Mouse (Mus musculus) liver, postnatal 0 days (tissue): ENCODE results near the gene N4bp2l1. TPM values are rescaled to one million over a fixed set of nuclear protein-coding genes. Genes with fewer than 3 reads are reported as not detected.

Experiments used
- ATAC-seq: fragments of 200-750 bp; cut with Nextera tagmentation; 2 replicates; pipeline ENCODE4 v1.8.0; 2017; ENCODE audit warnings: mild to moderate bottlenecking, moderate library complexity
- DNase-seq: peaks from one replicate; pipeline ENCODE4 v3.0.0-alpha.2; 2016
- H3K27ac ChIP-seq: fragments of 300-500 bp; sonication (generic); 2 replicates; pipeline ENCODE4 v1.5.1; 2014; ENCODE audit warnings: antibody characterized with exemption, moderate library complexity, mild to moderate bottlenecking, low read depth
- H3K27me3 ChIP-seq: fragments of 300-500 bp; sonication (generic); 2 replicates; pipeline ENCODE4 v1.6.1; 2014; ENCODE audit warnings: low read length, control low read depth, mixed read lengths; ENCODE audit not compliant: insufficient read depth
- H3K36me3 ChIP-seq: fragments of 300-500 bp; sonication (generic); replicated peaks from 2 replicates; pipeline ENCODE4 v1.6.1; 2014; ENCODE audit warnings: mild to moderate bottlenecking, control low read depth, low read length, moderate library complexity, mixed read lengths; ENCODE audit not compliant: insufficient read depth
- H3K4me1 ChIP-seq: fragments of 300-500 bp; sonication (generic); 2 replicates; pipeline ENCODE4 v1.6.1; 2014; ENCODE audit warnings: antibody characterized with exemption, mild to moderate bottlenecking, control low read depth; ENCODE audit not compliant: insufficient read depth
- H3K4me2 ChIP-seq: fragments of 300-500 bp; sonication (generic); 2 replicates; pipeline ENCODE4 v1.6.1; 2014; ENCODE audit warnings: low read depth, mild to moderate bottlenecking, low read length, moderate library complexity, mixed read lengths
- H3K4me3 ChIP-seq: fragments of 300-500 bp; sonication (generic); 2 replicates; pipeline ENCODE4 v1.5.1; 2014; ENCODE audit warnings: low read depth, low read length
- H3K9ac ChIP-seq: fragments of 300-500 bp; sonication (generic); replicated peaks from 2 replicates; pipeline ENCODE4 v1.6.1; 2014; ENCODE audit warnings: mild to moderate bottlenecking, moderate library complexity
- H3K9me3 ChIP-seq: fragments of 300-500 bp; sonication (generic); 2 replicates; pipeline ENCODE4 v1.6.1; 2016; ENCODE audit warnings: mild to moderate bottlenecking, control low read depth, low read length, mixed read lengths
- CTCF ChIP-seq: sonication (generic); IDR thresholded peaks from 2 replicates; pipeline ENCODE4 v1.5.1; 2016; ENCODE audit warnings: antibody characterized with exemption, low read depth
- EP300 ChIP-seq: IDR thresholded peaks from 2 replicates; pipeline ENCODE4 v1.6.1; 2016; ENCODE audit warnings: antibody characterized with exemption, low read depth, mild to moderate bottlenecking
- WGBS: fragments of 180-500 bp; shearing (Covaris S2); extraction: QIAGEN DNeasy Blood & Tissue Kit; methylation state at CpG from one replicate; pipeline ENCODE4 v1.1.7; 2014; ENCODE audit not compliant: insufficient replicate concordance; 5-methylcytosine and 5-hydroxymethylcytosine counted together
- polyA plus RNA-seq: library from polyadenylated mRNA; unstranded; fragments of >200 nt; fragmentation: Nextera tagmentation; extraction: Ambion mirVana; gene quantifications from 2 replicates; pipeline ENCODE4 v1.2.1, GENCODE M21; 2015

Gene N4bp2l1
- polyA plus RNA-seq, 1 experiment from 2014 or later = 39.8 TPM

DNA sequence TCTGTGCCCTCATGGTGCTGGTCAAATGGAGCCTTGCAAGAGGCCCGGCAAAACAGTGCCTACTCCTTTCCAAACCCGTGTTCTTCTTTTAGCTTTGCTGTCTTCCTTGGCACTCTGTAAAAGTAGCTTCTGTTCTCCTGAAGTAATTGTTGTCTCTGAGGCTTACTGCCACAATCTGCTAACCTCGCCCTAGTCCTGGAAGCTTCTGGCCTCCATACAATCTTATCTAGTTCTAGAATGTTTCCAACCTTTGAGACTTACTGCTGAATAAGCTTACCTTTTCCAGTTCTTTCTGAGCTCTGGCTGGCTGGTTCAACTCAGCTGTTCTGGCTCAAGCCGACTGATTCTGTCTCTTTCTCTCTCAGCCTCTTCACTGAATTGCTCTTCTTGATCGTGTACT lies 35.2 kb downstream of the N4bp2l1 start:
- no peaks in the 10 kb centered on the region for H3K9me3 ChIP-seq
- no peaks in the 10 kb centered on the region for H3K27me3 ChIP-seq
- H3K4me2 ChIP-seq = no peak overlapping the region
- H3K4me3 ChIP-seq = no peak overlapping the region
- 84% methylated on average over 5 of the region's 5 CpGs for WGBS
- H3K36me3 ChIP-seq = peaks cover 44% of the 10 kb centered on the region
- ATAC-seq = no peak
- H3K4me1 ChIP-seq = peaks cover 5% of the 10 kb centered on the region; the same call in 1 of the 2 replicates
- TF ChIP-seq CTCF (no peak), EP300 (no peak)
- DNase-seq = peak; percentile 4
- no peak overlapping the region for H3K27ac ChIP-seq
- H3K9ac ChIP-seq = no peak overlapping the region

DNA sequence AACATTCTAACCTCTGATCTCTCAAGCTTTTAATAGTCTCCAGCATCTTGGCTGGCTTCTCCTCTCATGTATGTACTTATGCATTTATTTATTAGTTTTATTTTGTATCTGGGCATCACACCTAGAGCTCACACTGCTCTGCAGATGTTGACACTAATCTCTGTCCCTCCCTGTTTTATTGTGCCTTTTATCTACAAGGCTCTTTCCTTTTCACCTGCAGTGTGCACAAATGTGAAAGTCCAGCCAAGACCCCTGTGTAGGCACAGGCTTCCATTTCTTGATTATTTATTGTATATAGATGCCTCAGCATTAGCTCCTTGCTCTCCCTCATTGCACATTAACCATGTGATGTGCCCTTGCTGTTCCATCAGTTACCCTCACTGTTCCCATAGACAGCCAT lies 35.6 kb downstream of the N4bp2l1 start:
- no peaks in the 10 kb centered on the region for H3K9me3 ChIP-seq
- ATAC-seq = no peak
- peaks cover 42% of the 10 kb centered on the region for H3K36me3 ChIP-seq

DNA sequence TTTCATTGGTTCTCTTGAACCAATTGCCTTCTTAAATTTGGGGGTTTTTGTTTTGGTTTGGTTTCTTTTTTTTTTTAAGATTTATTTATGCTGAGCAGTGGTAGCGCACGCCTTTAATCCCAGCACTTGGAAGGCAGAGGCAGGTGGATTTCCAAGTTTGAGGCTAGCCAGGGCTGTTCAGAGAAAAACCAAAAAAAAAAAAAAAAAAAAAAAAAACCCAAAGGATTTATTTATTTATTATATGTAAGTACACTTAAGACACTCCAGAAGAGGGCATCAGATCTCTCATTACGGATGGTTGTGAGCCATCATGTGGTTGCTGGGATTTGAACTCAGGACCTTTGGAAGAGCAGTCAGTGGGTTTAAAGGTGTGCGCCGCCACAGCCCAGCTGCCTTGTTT lies 36.1 kb downstream of the N4bp2l1 start:
- DNase-seq (no peak), ATAC-seq (no peak)
- no peak overlapping the region for H3K4me3 ChIP-seq
- H3K36me3 ChIP-seq = peaks cover 41% of the 10 kb centered on the region
- H3K9me3 ChIP-seq = no peaks in the 10 kb centered on the region
- H3K27me3 ChIP-seq = no peaks in the 10 kb centered on the region
- H3K4me1 ChIP-seq = peaks cover 2% of the 10 kb centered on the region; the same call in 1 of the 2 replicates
- no peak overlapping the region for H3K4me2 ChIP-seq
- H3K27ac ChIP-seq = no peak overlapping the region
- TF ChIP-seq CTCF (no peak), EP300 (no peak)
- H3K9ac ChIP-seq = no peak overlapping the region
- 95% methylated on average over 5 of the region's 5 CpGs for WGBS

More for the DNA sequence above, 35.6 kb downstream of the N4bp2l1 start:
- Histone ChIP-seq H3K27me3 (no peaks in the 10 kb centered on the region), H3K27ac (no peak overlapping the region), H3K9ac (no peak overlapping the region), H3K4me2 (no peak overlapping the region), H3K4me1 (peaks cover 5% of the 10 kb centered on the region; the same call in 1 of the 2 replicates), H3K4me3 (no peak overlapping the region)
- TF ChIP-seq EP300 (no peak), CTCF (no peak)
- DNase-seq = no peak

DNA sequence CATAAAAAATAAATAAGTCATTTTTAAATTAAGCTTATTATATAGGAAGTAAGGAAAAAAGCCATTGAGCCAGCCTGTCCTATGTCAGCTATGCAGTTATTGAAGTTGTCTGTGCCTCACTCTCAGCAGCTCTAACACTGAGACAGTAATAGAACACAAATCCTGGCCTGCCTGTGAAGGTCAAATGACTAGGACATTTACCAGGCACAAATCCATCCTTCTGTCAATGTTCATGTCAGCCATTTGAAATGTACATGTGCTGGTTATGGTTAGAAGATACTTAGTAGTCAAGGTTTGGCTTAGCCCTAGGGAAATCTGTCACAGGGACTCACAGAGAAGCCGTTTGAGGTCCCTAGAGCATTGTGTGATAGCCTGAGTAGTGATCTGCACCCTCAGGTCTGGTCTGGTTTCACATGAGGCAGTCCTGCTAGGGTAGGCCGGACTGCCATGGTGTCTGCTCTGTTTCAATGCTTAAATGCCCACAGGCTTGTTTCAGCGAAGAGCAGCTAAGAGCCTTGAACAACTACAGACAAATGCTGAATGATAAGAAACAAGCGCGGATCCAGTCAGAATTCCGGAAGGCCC lies 37.4 kb downstream of the N4bp2l1 start:
- no peak overlapping the region for H3K27ac ChIP-seq
- H3K9me3 ChIP-seq = no peaks in the 10 kb centered on the region
- DNase-seq (no peak), ATAC-seq (no peak)
- no peaks in the 10 kb centered on the region for H3K27me3 ChIP-seq
- H3K4me1 ChIP-seq = no peaks in the 10 kb centered on the region
- peaks cover 38% of the 10 kb centered on the region for H3K36me3 ChIP-seq
- no peak for TF ChIP-seq CTCF
- TF ChIP-seq EP300 = no peak
- no peak overlapping the region for H3K4me2 ChIP-seq
- WGBS = 90% methylated on average over 6 of the region's 6 CpGs
- no peak overlapping the region for H3K4me3 ChIP-seq
- no peak overlapping the region for H3K9ac ChIP-seq

DNA sequence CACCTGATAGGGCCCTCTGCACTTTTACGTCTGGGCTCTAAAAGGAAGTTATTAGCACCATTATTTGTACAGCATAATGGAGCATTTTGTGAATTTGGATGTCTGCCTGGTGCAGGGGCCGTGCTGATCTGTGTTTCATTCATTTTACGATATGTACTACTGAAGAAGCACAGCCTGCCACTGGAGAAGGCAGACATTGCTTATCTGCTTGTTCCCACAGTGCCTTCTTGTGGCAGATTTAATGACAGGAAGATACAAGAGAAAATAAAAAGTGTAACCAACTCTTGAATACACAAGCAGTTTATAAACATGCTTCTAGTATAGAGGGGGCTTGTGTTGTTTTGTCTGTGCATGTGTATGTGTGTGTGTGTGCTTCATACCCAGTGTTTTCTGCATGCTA lies 45.4 kb downstream of the N4bp2l1 start:
- no peaks in the 10 kb centered on the region for H3K4me1 ChIP-seq
- no peak overlapping the region for H3K4me3 ChIP-seq
- H3K27me3 ChIP-seq = no peaks in the 10 kb centered on the region
- peak; percentile 45; the same call in 1 of the 2 replicates for TF ChIP-seq CTCF
- TF ChIP-seq EP300 = no peak
- DNase-seq = no peak
- no peak overlapping the region for H3K9ac ChIP-seq
- ATAC-seq = no peak
- H3K36me3 ChIP-seq = peaks cover 48% of the 10 kb centered on the region
- H3K27ac ChIP-seq = no peak overlapping the region
- no peaks in the 10 kb centered on the region for H3K9me3 ChIP-seq
- 69% methylated on average over 3 of the region's 3 CpGs for WGBS
- H3K4me2 ChIP-seq = no peak overlapping the region

DNA sequence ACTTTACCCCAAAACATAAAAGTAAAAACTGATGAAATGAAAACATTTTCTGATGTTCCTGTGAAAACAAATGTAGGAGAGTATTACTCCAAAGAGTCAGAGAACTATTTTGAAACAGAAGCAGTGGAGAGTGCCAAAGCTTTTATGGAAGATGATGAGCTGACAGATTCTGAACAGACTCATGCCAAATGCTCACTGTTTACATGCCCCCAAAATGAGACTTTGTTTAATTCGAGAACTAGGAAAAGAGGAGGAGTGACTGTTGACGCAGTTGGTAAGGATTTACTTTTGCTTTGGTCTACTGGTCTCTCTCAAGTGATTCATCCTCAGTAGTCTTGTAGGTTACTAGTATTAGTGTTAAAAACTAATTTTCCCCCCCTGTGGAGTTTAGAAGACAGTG lies 53.8 kb downstream of the N4bp2l1 start:
- H3K27ac ChIP-seq = no peak overlapping the region
- H3K4me1 ChIP-seq = no peaks in the 10 kb centered on the region
- H3K9ac ChIP-seq = no peak overlapping the region
- TF ChIP-seq CTCF (no peak), EP300 (no peak)
- DNase-seq = no peak
- H3K27me3 ChIP-seq = no peaks in the 10 kb centered on the region
- ATAC-seq = no peak
- no peak overlapping the region for H3K4me2 ChIP-seq
- no peaks in the 10 kb centered on the region for H3K9me3 ChIP-seq
- 79% methylated on average over 2 of the region's 2 CpGs for WGBS
- no peak overlapping the region for H3K4me3 ChIP-seq
- peaks cover 17% of the 10 kb centered on the region for H3K36me3 ChIP-seq

DNA sequence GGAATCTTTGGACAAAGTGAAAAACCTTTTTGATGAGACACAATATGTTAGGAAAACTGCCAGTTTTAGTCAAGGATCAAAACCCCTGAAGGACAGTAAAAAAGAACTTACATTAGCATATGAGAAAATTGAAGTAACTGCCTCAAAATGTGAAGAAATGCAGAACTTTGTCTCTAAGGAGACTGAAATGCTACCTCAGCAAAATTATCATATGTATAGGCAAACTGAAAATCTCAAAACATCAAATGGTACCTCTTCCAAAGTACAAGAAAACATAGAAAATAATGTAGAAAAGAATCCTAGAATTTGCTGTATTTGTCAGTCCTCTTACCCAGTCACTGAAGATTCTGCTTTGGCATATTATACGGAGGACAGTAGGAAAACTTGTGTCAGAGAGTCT lies 55.7 kb downstream of the N4bp2l1 start:
- H3K36me3 ChIP-seq = peaks cover 30% of the 10 kb centered on the region
- TF ChIP-seq EP300 = no peak
- no peak overlapping the region for H3K27ac ChIP-seq
- H3K27me3 ChIP-seq = no peaks in the 10 kb centered on the region
- ATAC-seq = no peak
- no peaks in the 10 kb centered on the region; the same call in 1 of the 2 replicates for H3K9me3 ChIP-seq
- no peak overlapping the region for H3K4me3 ChIP-seq
- WGBS = 95% methylated on average over 1 of the region's 1 CpGs
- no peak for DNase-seq
- no peaks in the 10 kb centered on the region for H3K4me1 ChIP-seq
- H3K4me2 ChIP-seq = no peak overlapping the region
- no peak overlapping the region for H3K9ac ChIP-seq
